Mouse (Mus musculus): ENCODE results near the gene Pdcd1lg2.
A peak's percentile ranks its signal among the peaks of the same experiment; 100 is the strongest.

Gene Pdcd1lg2

GRCm38 (mm10) chr19:29410619-29411018 is at the start of gene Pdcd1lg2:
Pdcd1lg2 (plus strand) TSS chr19:29410919.
- DNase-seq: no peak

- DNase-seq: peak; percentile 96
These were observed 49.1 kb upstream of the Pdcd1lg2 start for GRCm38 (mm10) chr19:29361468-29362130.

GRCm38 (mm10) chr19:29362173-29362930 is 48.4 kb upstream of the Pdcd1lg2 start:
- DNase-seq: no peak

GRCm38 (mm10) chr19:29363557-29363956 is 47.2 kb upstream of the Pdcd1lg2 start:
- no peak for DNase-seq

- DNase-seq: no peak
These were observed 46.6 kb upstream of the Pdcd1lg2 start for GRCm38 (mm10) chr19:29364076-29364475.

- no peak for DNase-seq
These were observed 45.6 kb upstream of the Pdcd1lg2 start for GRCm38 (mm10) chr19:29365105-29365504.

- DNase-seq: no peak
These were observed 44.3 kb upstream of the Pdcd1lg2 start for GRCm38 (mm10) chr19:29366226-29366968.

GRCm38 (mm10) chr19:29366969-29367622 is 43.6 kb upstream of the Pdcd1lg2 start, which contains the start of the genes Plgrkt and Cd274:
Plgrkt (minus strand) TSS chr19:29367390.
Cd274 (plus strand) TSS chr19:29367455.
- DNase-seq: peak; percentile 47

GRCm38 (mm10) chr19:29368041-29368440 is 42.7 kb upstream of the Pdcd1lg2 start:
- DNase-seq: no peak

GRCm38 (mm10) chr19:29368671-29369309 is 41.9 kb upstream of the Pdcd1lg2 start:
- no peak for DNase-seq

GRCm38 (mm10) chr19:29370112-29370511 is 40.6 kb upstream of the Pdcd1lg2 start:
- DNase-seq: no peak

GRCm38 (mm10) chr19:29370545-29371283 is 40.0 kb upstream of the Pdcd1lg2 start:
- no peak for DNase-seq

- no peak for DNase-seq
These were observed 39.2 kb upstream of the Pdcd1lg2 start for GRCm38 (mm10) chr19:29371284-29372081.

GRCm38 (mm10) chr19:29372138-29372537 is 38.6 kb upstream of the Pdcd1lg2 start:
- DNase-seq: no peak

- DNase-seq: no peak
These were observed 38.1 kb upstream of the Pdcd1lg2 start for GRCm38 (mm10) chr19:29372621-29373020.

- DNase-seq: no peak
These were observed 37.3 kb upstream of the Pdcd1lg2 start for GRCm38 (mm10) chr19:29373438-29373837.

GRCm38 (mm10) chr19:29374947-29375346 is 35.8 kb upstream of the Pdcd1lg2 start:
- DNase-seq: no peak

- DNase-seq: no peak
These were observed 34.3 kb upstream of the Pdcd1lg2 start for GRCm38 (mm10) chr19:29376382-29376781.

- no peak for DNase-seq
These were observed 30.7 kb upstream of the Pdcd1lg2 start for GRCm38 (mm10) chr19:29379839-29380603.

- DNase-seq: no peak
These were observed 27.4 kb upstream of the Pdcd1lg2 start for GRCm38 (mm10) chr19:29383368-29383767.
